7 mouse cellular contexts compared by ENCODE assay signal in genomic region chr13:93939363-93940127, GRCm38 (mm10).
DNase-seq lines count a peak whose midpoint lies in the region; ATAC-seq lines count a peak whose summit lies in the region.

No protein-coding gene starts in this region.

- no peak overlapping the region for H3K4me3 ChIP-seq in heart, embryonic 12.5 days
- no peak overlapping the region for H3K4me3 ChIP-seq in liver, embryonic 16.5 days (ENCODE audit: low read depth, low read length)

- H3K9ac ChIP-seq in heart, embryonic 12.5 days = no peak overlapping the region
- H3K9ac ChIP-seq in liver, embryonic 16.5 days (ENCODE audit: low read depth, low read length) = no peak overlapping the region

- no peaks in the 10 kb centered on the region for H3K9me3 ChIP-seq in heart, embryonic 12.5 days (replicated peaks)
- H3K9me3 ChIP-seq in liver, embryonic 16.5 days (replicated peaks; ENCODE audit: control insufficient read depth, low read length) = no peaks in the 10 kb centered on the region

- no peak overlapping the region for H3K4me2 ChIP-seq in heart, embryonic 12.5 days
- H3K4me2 ChIP-seq in liver, embryonic 16.5 days (ENCODE audit: low read depth, low read length) = no peak overlapping the region

- ATAC-seq in heart, embryonic 12.5 days (ENCODE audit: insufficient number of reproducible peaks, low FRiP score) = peak; percentile 70; the same call in 1 of the 2 replicates
- ATAC-seq in liver, embryonic 16.5 days (ENCODE audit: low read depth) = 0 out of 2 replicates have a peak, but pooled peaks have one; percentile 9
- ATAC-seq in cerebellum, adult (ENCODE audit: insufficient number of reproducible peaks, low FRiP score, low TSS enrichment) = no peak

- H3K27me3 ChIP-seq in heart, embryonic 12.5 days (replicated peaks) = no peaks in the 10 kb centered on the region
- no peaks in the 10 kb centered on the region for H3K27me3 ChIP-seq in liver, embryonic 16.5 days (ENCODE audit: control insufficient read depth, insufficient read depth, low read depth, low read length)

- H3K27ac ChIP-seq in heart, embryonic 12.5 days (ENCODE audit: poor library complexity, severe bottlenecking) = no peak overlapping the region
- H3K27ac ChIP-seq in liver, embryonic 16.5 days (ENCODE audit: low read length) = 0 out of 2 replicates have a peak overlapping the region, but pooled peaks have one; percentile 2

- WGBS in heart, embryonic 12.5 days = 45% methylated on average over 6 of the region's 6 CpGs
- WGBS in liver, embryonic 16.5 days (ENCODE audit: insufficient replicate concordance) = 21% methylated on average over 6 of the region's 6 CpGs

- DNase-seq in CD4-positive helper T cell, adult 2 months (ENCODE audit: low read depth, low spot score) = peak; percentile 16
- DNase-seq in MEL-GATA-1-ER (ENCODE audit: extremely low read depth, low read depth) = peak; percentile 90
- no peak for DNase-seq in left cerebral cortex, adult 8-10 months (ENCODE audit: low spot score in 2 of 2)
- no peak for DNase-seq in cerebellum, adult 9-11 months

- peaks cover 26% of the 10 kb centered on the region for H3K4me1 ChIP-seq in heart, embryonic 12.5 days (replicated peaks)
- H3K4me1 ChIP-seq in liver, embryonic 16.5 days (ENCODE audit: control insufficient read depth, low read depth, low read length) = no peaks in the 10 kb centered on the region

- H3K36me3 ChIP-seq in heart, embryonic 12.5 days = no peaks in the 10 kb centered on the region
- H3K36me3 ChIP-seq in liver, embryonic 16.5 days (ENCODE audit: control insufficient read depth, insufficient read depth) = no peaks in the 10 kb centered on the region

Comparison
In these comparisons a context has a peak if more than half of its experiments do, and no peak if none do; other contexts are left out.
1. DNase-seq: peak in CD4-positive helper T cell, adult 2 months (single experiment) and MEL-GATA-1-ER (single experiment); none in left cerebral cortex, adult 8-10 months (0 of 2) and cerebellum, adult 9-11 months (single experiment).